Mouse (Mus musculus) neural tube, embryonic 15.5 days (tissue): ENCODE measurements around the gene Vwa7. TPM values are rescaled to one million over a fixed set of nuclear protein-coding genes. Genes with fewer than 3 reads are reported as not detected.

Experiments used
- ATAC-seq: fragments of 200-750 bp; cut with Nextera tagmentation; 2 replicates; pipeline ENCODE4 v1.8.0; 2017; ENCODE audit warnings: mild to moderate bottlenecking, moderate TSS enrichment, moderate library complexity; ENCODE audit not compliant: low FRiP score
- H3K27ac ChIP-seq: fragments of 300-500 bp; sonication (generic); replicated peaks from 2 replicates; pipeline ENCODE4 v1.5.1; 2015; ENCODE audit warnings: mild to moderate bottlenecking, inconsistent platforms
- H3K27me3 ChIP-seq: fragments of 300-500 bp; sonication (generic); replicated peaks from 2 replicates; pipeline ENCODE4 v1.6.1; 2015; ENCODE audit warnings: inconsistent platforms
- H3K36me3 ChIP-seq: fragments of 300-500 bp; sonication (generic); 2 replicates; pipeline ENCODE4 v1.6.1; 2015; ENCODE audit warnings: inconsistent platforms
- H3K4me1 ChIP-seq: fragments of 300-500 bp; sonication (generic); 2 replicates; pipeline ENCODE4 v1.6.1; 2015; ENCODE audit warnings: inconsistent platforms
- H3K4me2 ChIP-seq: fragments of 300-500 bp; sonication (generic); 2 replicates; pipeline ENCODE4 v1.6.1; 2015; ENCODE audit warnings: inconsistent platforms, mild to moderate bottlenecking, moderate library complexity
- H3K4me3 ChIP-seq: fragments of 300-500 bp; sonication (generic); replicated peaks from 2 replicates; pipeline ENCODE4 v1.5.1; 2015; ENCODE audit warnings: mild to moderate bottlenecking, inconsistent platforms
- H3K9ac ChIP-seq: fragments of 300-500 bp; sonication (generic); replicated peaks from 2 replicates; pipeline ENCODE4 v1.6.1; 2015; ENCODE audit warnings: mild to moderate bottlenecking, inconsistent platforms
- H3K9me3 ChIP-seq: fragments of 300-500 bp; sonication (generic); replicated peaks from 2 replicates; pipeline ENCODE4 v1.6.1; 2016; ENCODE audit warnings: inconsistent platforms
- WGBS: fragments of 180-500 bp; shearing (Covaris S2); methylation state at CpG from one replicate; pipeline ENCODE4 v1.1.7; 2015; ENCODE audit warnings: mixed read lengths; 5-methylcytosine and 5-hydroxymethylcytosine counted together
- polyA plus RNA-seq: library from polyadenylated mRNA; unstranded; fragments of >200 nt; fragmentation: Nextera tagmentation; extraction: Ambion mirVana; gene quantifications from 2 replicates; pipeline ENCODE4 v1.2.1, GENCODE M21; 2015

The Vwa7 gene
- polyA plus RNA-seq, 1 experiment from 2014 or later, result 0.19 TPM

GRCm38 (mm10) chr17:35050126-35050750 lies 33.9 kb downstream of the Vwa7 start:
- no peak for ATAC-seq
- Histone ChIP-seq H3K27ac (peak overlapping the region; percentile 82), H3K9me3 (no peaks in the 10 kb centered on the region), H3K4me2 (peak overlapping the region; percentile 60), H3K4me1 (peaks cover 51% of the 10 kb centered on the region), H3K9ac (peak overlapping the region; percentile 44), H3K36me3 (peaks cover 2% of the 10 kb centered on the region; the same call in 1 of the 2 replicates), H3K4me3 (peak overlapping the region; percentile 42), H3K27me3 (no peaks in the 10 kb centered on the region)
- under 1% methylated on average over 26 of the region's 27 CpGs for WGBS

GRCm38 (mm10) chr17:35051156-35052086 lies 35.0 kb downstream of the Vwa7 start:
- Histone ChIP-seq H3K9ac (peak overlapping the region; percentile 51), H3K36me3 (peaks cover 2% of the 10 kb centered on the region; the same call in 1 of the 2 replicates), H3K4me2 (peak overlapping the region; percentile 60), H3K27me3 (no peaks in the 10 kb centered on the region), H3K4me3 (peak overlapping the region; percentile 42), H3K9me3 (no peaks in the 10 kb centered on the region), H3K4me1 (peaks cover 46% of the 10 kb centered on the region), H3K27ac (peak overlapping the region; percentile 83)
- ATAC-seq, result no peak
- 6% methylated on average over 21 of the region's 21 CpGs for WGBS

GRCm38 (mm10) chr17:35052271-35052798 lies 36.0 kb downstream of the Vwa7 start:
- H3K27ac ChIP-seq, result peak overlapping the region; percentile 83
- peaks cover 40% of the 10 kb centered on the region for H3K4me1 ChIP-seq
- peak overlapping the region; percentile 42 for H3K4me3 ChIP-seq
- peak overlapping the region; percentile 60 for H3K4me2 ChIP-seq
- ATAC-seq, result no peak
- H3K9ac ChIP-seq, result 0 out of 2 replicates have a peak overlapping the region, but pooled peaks have one; percentile 51
- H3K27me3 ChIP-seq, result no peaks in the 10 kb centered on the region
- WGBS, result 81% methylated on average over 12 of the region's 12 CpGs
- H3K36me3 ChIP-seq, result peaks cover 2% of the 10 kb centered on the region; the same call in 1 of the 2 replicates
- H3K9me3 ChIP-seq, result no peaks in the 10 kb centered on the region

GRCm38 (mm10) chr17:35055691-35056495 lies 39.5 kb downstream of the Vwa7 start:
- Histone ChIP-seq H3K27ac (no peak overlapping the region), H3K27me3 (no peaks in the 10 kb centered on the region), H3K4me1 (peaks cover 41% of the 10 kb centered on the region), H3K9me3 (no peaks in the 10 kb centered on the region), H3K4me2 (no peak overlapping the region), H3K36me3 (peaks cover 6% of the 10 kb centered on the region), H3K9ac (no peak overlapping the region; the same call in 1 of the 2 replicates), H3K4me3 (no peak overlapping the region)
- ATAC-seq, result no peak
- 94% methylated on average over 7 of the region's 7 CpGs for WGBS

GRCm38 (mm10) chr17:35057090-35057489 lies 40.7 kb downstream of the Vwa7 start:
- H3K9me3 ChIP-seq, result no peaks in the 10 kb centered on the region
- 85% methylated on average over 3 of the region's 3 CpGs for WGBS
- peaks cover 36% of the 10 kb centered on the region for H3K4me1 ChIP-seq
- H3K27ac ChIP-seq, result no peak overlapping the region
- no peak overlapping the region for H3K4me3 ChIP-seq
- no peaks in the 10 kb centered on the region for H3K27me3 ChIP-seq
- H3K9ac ChIP-seq, result no peak overlapping the region
- H3K36me3 ChIP-seq, result peaks cover 16% of the 10 kb centered on the region
- no peak for ATAC-seq
- H3K4me2 ChIP-seq, result no peak overlapping the region

GRCm38 (mm10) chr17:35058316-35058715 lies 41.9 kb downstream of the Vwa7 start:
- peak overlapping the region; percentile 76; the same call in 1 of the 2 replicates for H3K9ac ChIP-seq
- H3K4me3 ChIP-seq, result peak overlapping the region; percentile 79
- peaks cover 2% of the 10 kb centered on the region; the same call in 1 of the 2 replicates for H3K27me3 ChIP-seq
- H3K4me1 ChIP-seq, result peaks cover 28% of the 10 kb centered on the region
- WGBS, result 63% methylated on average over 9 of the region's 9 CpGs
- no peaks in the 10 kb centered on the region for H3K9me3 ChIP-seq
- ATAC-seq, result no peak
- peak overlapping the region; percentile 86 for H3K27ac ChIP-seq
- H3K4me2 ChIP-seq, result peak overlapping the region; percentile 84
- H3K36me3 ChIP-seq, result peaks cover 18% of the 10 kb centered on the region

- WGBS, result under 1% methylated on average over 56 of the region's 57 CpGs
- H3K36me3 ChIP-seq, result peaks cover 18% of the 10 kb centered on the region
- peak; percentile 93 for ATAC-seq
- H3K9ac ChIP-seq, result peak within 1 kb of the TSS; percentile 76
- H3K27me3 ChIP-seq, result peaks cover 9% of the 10 kb centered on the region
- peak within 1 kb of the TSS; percentile 86 for H3K27ac ChIP-seq
- H3K4me1 ChIP-seq, result peaks cover 29% of the 10 kb centered on the region
- peak within 1 kb of the TSS; percentile 84 for H3K4me2 ChIP-seq
- H3K4me3 ChIP-seq, result peak within 1 kb of the TSS; percentile 79
- no peaks in the 10 kb centered on the region for H3K9me3 ChIP-seq
Measured at GRCm38 (mm10) chr17:35058911-35059892, 42.8 kb downstream of the Vwa7 start, which contains the start of gene Ddah2. TSS of gene Ddah2 (plus strand) at chr17:35059035.

- Histone ChIP-seq H3K9me3 (no peaks in the 10 kb centered on the region), H3K4me3 (peak overlapping the region; percentile 79), H3K9ac (peak overlapping the region; percentile 76), H3K36me3 (peaks cover 16% of the 10 kb centered on the region), H3K4me1 (peaks cover 37% of the 10 kb centered on the region), H3K27me3 (peaks cover 17% of the 10 kb centered on the region), H3K27ac (peak overlapping the region; percentile 86), H3K4me2 (peak overlapping the region; percentile 84)
- ATAC-seq, result 0 out of 2 replicates have a peak, but pooled peaks have one; percentile 7
- 24% methylated on average over 14 of the region's 14 CpGs for WGBS
Measured at GRCm38 (mm10) chr17:35060071-35060470, 43.7 kb downstream of the Vwa7 start.

GRCm38 (mm10) chr17:35060737-35061297 lies 44.4 kb downstream of the Vwa7 start:
- Histone ChIP-seq H3K4me3 (peak overlapping the region; percentile 79), H3K36me3 (peaks cover 16% of the 10 kb centered on the region), H3K9ac (peak overlapping the region; percentile 76), H3K9me3 (no peaks in the 10 kb centered on the region), H3K27ac (no peak overlapping the region), H3K4me1 (peaks cover 44% of the 10 kb centered on the region), H3K4me2 (peak overlapping the region; percentile 84), H3K27me3 (peaks cover 25% of the 10 kb centered on the region)
- no peak for ATAC-seq
- 52% methylated on average over 22 of the region's 22 CpGs for WGBS

- no peak for ATAC-seq
- H3K9ac ChIP-seq, result no peak overlapping the region
- peaks cover 16% of the 10 kb centered on the region for H3K36me3 ChIP-seq
- H3K4me2 ChIP-seq, result peak overlapping the region; percentile 15; the same call in 1 of the 2 replicates
- peaks cover 44% of the 10 kb centered on the region for H3K4me1 ChIP-seq
- no peak overlapping the region for H3K27ac ChIP-seq
- WGBS, result 82% methylated on average over 8 of the region's 8 CpGs
- peak overlapping the region; percentile 79; the same call in 1 of the 2 replicates for H3K4me3 ChIP-seq
- H3K27me3 ChIP-seq, result peaks cover 30% of the 10 kb centered on the region
- H3K9me3 ChIP-seq, result no peaks in the 10 kb centered on the region
Measured at GRCm38 (mm10) chr17:35061299-35061698, 44.9 kb downstream of the Vwa7 start.
